Comparison of ENCODE assay signal across 8 mouse cellular contexts in genomic region chr3:54914845-54915642, GRCm38 (mm10). TPM values are rescaled to one million over a fixed set of nuclear protein-coding genes. Genes with fewer than 3 reads are reported as not detected.
DNase-seq lines count a peak whose midpoint lies in the region; ATAC-seq and TF ChIP-seq lines count a peak whose summit lies in the region.

No protein-coding gene starts in this region.

- H3K4me3 ChIP-seq in embryonic facial prominence, embryonic 15.5 days (replicated peaks) = peak overlapping the region; percentile 48
- peak overlapping the region; percentile 38 for H3K4me3 ChIP-seq in intestine, postnatal 0 days (ENCODE audit: low read depth, low read length)
- peak overlapping the region; percentile 56 for H3K4me3 ChIP-seq in neural tube, embryonic 14.5 days (ENCODE audit: low read depth, low read length)

- no peaks in the 10 kb centered on the region for H3K36me3 ChIP-seq in embryonic facial prominence, embryonic 15.5 days
- no peaks in the 10 kb centered on the region for H3K36me3 ChIP-seq in intestine, postnatal 0 days (ENCODE audit: control insufficient read depth, insufficient read depth)
- H3K36me3 ChIP-seq in neural tube, embryonic 14.5 days (ENCODE audit: control insufficient read depth, insufficient read depth, low read length) = no peaks in the 10 kb centered on the region

- H3K27ac ChIP-seq in embryonic facial prominence, embryonic 15.5 days (replicated peaks) = no peak overlapping the region
- H3K27ac ChIP-seq in intestine, postnatal 0 days (ENCODE audit: low read depth, low read length) = no peak overlapping the region
- no peak overlapping the region for H3K27ac ChIP-seq in neural tube, embryonic 14.5 days (ENCODE audit: low read depth, low read length)

- 2% methylated on average over 31 of the region's 31 CpGs for WGBS in embryonic facial prominence, embryonic 15.5 days
- 4% methylated on average over 31 of the region's 31 CpGs for WGBS in intestine, postnatal 0 days
- WGBS in neural tube, embryonic 14.5 days = 3% methylated on average over 31 of the region's 31 CpGs

- peaks cover 16% of the 10 kb centered on the region for H3K4me1 ChIP-seq in embryonic facial prominence, embryonic 15.5 days
- no peaks in the 10 kb centered on the region for H3K4me1 ChIP-seq in intestine, postnatal 0 days (replicated peaks; ENCODE audit: control insufficient read depth, insufficient read depth, low read length)
- no peaks in the 10 kb centered on the region for H3K4me1 ChIP-seq in neural tube, embryonic 14.5 days (ENCODE audit: control insufficient read depth, insufficient read depth, low read length)

- no peak overlapping the region for H3K9ac ChIP-seq in embryonic facial prominence, embryonic 15.5 days
- H3K9ac ChIP-seq in intestine, postnatal 0 days (ENCODE audit: low read depth, low read length) = no peak overlapping the region
- peak overlapping the region; percentile 61 for H3K9ac ChIP-seq in neural tube, embryonic 14.5 days (replicated peaks; ENCODE audit: low read depth, low read length)

- peak; percentile 8 to 13 for DNase-seq in kidney, postnatal 4 days
- no peak for DNase-seq in kidney, adult 18-20 months
- DNase-seq in ovary, adult 18-20 months (ENCODE audit: low spot score) = no peak
- no peak for DNase-seq in adrenal gland, adult (ENCODE audit: inconsistent age in 2 of 2, low spot score in 1 of 2)
- no peak for DNase-seq in adrenal gland, adult 18-20 months (ENCODE audit: low spot score in 2 of 2)

- ATAC-seq in embryonic facial prominence, embryonic 15.5 days (ENCODE audit: insufficient number of reproducible peaks, low FRiP score, low TSS enrichment, low read depth) = no peak
- no peak for ATAC-seq in intestine, postnatal 0 days
- ATAC-seq in neural tube, embryonic 14.5 days (ENCODE audit: low read depth) = peak; percentile 39; the same call in 1 of the 2 replicates

- H3K9me3 ChIP-seq in embryonic facial prominence, embryonic 15.5 days (replicated peaks) = no peaks in the 10 kb centered on the region
- H3K9me3 ChIP-seq in intestine, postnatal 0 days (ENCODE audit: control insufficient read depth) = no peaks in the 10 kb centered on the region
- H3K9me3 ChIP-seq in neural tube, embryonic 14.5 days (ENCODE audit: control insufficient read depth, low read length) = no peaks in the 10 kb centered on the region

- TF ChIP-seq CTCF in intestine, postnatal 0 days (IDR thresholded peaks at IDR 0.05; ENCODE audit: low read depth) = no peak

- peaks cover 37% of the 10 kb centered on the region for H3K27me3 ChIP-seq in embryonic facial prominence, embryonic 15.5 days
- peaks cover 22% of the 10 kb centered on the region; the same call in 1 of the 2 replicates for H3K27me3 ChIP-seq in intestine, postnatal 0 days (replicated peaks; ENCODE audit: control insufficient read depth, insufficient read depth, low read length)
- peaks cover 4% of the 10 kb centered on the region; the same call in 1 of the 2 replicates for H3K27me3 ChIP-seq in neural tube, embryonic 14.5 days (ENCODE audit: control insufficient read depth, insufficient read depth, low read length)

- peak overlapping the region; percentile 94 for H3K4me2 ChIP-seq in embryonic facial prominence, embryonic 15.5 days (replicated peaks)
- H3K4me2 ChIP-seq in intestine, postnatal 0 days (replicated peaks; ENCODE audit: low read depth) = peak overlapping the region; percentile 66
- H3K4me2 ChIP-seq in neural tube, embryonic 14.5 days (ENCODE audit: low read depth, low read length) = peak overlapping the region; percentile 85

RNA-seq across cellular contexts. Expression of gene Sertm1, which starts 0.6 kb away (rescaled TPM):
- polyA plus RNA-seq in embryonic facial prominence, embryonic 15.5 days (2015; fragmentation: Nextera tagmentation; extraction: Ambion mirVana) = 0.16 TPM in 1 of 2 replicates, not detected in the other
- 0.83 and 1.4 TPM in 2 replicates for polyA plus RNA-seq in intestine, postnatal 0 days (2015; fragmentation: Nextera tagmentation; extraction: Ambion mirVana)
- 1.3 and 1.5 TPM in 2 replicates for polyA plus RNA-seq in neural tube, embryonic 14.5 days (2014; fragmentation: Nextera tagmentation; extraction: Ambion mirVana)
- total RNA-seq in adrenal gland, adult 18-20 months (2021) = not detected

Comparison
In these comparisons a context has a peak if more than half of its experiments do, and no peak if none do; other contexts are left out.
1. DNase-seq: peak in kidney, postnatal 4 days (2 of 2); none in kidney, adult 18-20 months (single experiment), ovary, adult 18-20 months (single experiment), adrenal gland, adult (0 of 2) and adrenal gland, adult 18-20 months (0 of 2).
2. Peak in every context shown above with its lines, with median percentiles within 50 percentile points of each other: H3K4me2 ChIP-seq and H3K4me3 ChIP-seq.